Mouse (Mus musculus) embryonic facial prominence, embryonic 11.5 days (tissue): ENCODE data around the gene Trpv2. TPM values are rescaled to one million over a fixed set of nuclear protein-coding genes. Genes with fewer than 3 reads are reported as not detected.

Source experiments
- ATAC-seq: fragments of 200-750 bp; cut with Nextera tagmentation; replicated peaks from 2 replicates; pipeline ENCODE4 v1.8.0; 2017; ENCODE audit warnings: low read depth; ENCODE audit not compliant: insufficient number of reproducible peaks, low FRiP score, low TSS enrichment
- DNase-seq: peaks from one replicate; pipeline ENCODE4 v3.0.0-alpha.2; 2015; ENCODE audit warnings: low spot score
- H3K27ac ChIP-seq: fragments of 300-500 bp; sonication (generic); replicated peaks from 2 replicates; pipeline ENCODE4 v1.5.1; 2014; ENCODE audit warnings: mild to moderate bottlenecking, low read depth, low read length, control low read depth
- H3K27me3 ChIP-seq: fragments of 300-500 bp; sonication (generic); 2 replicates; pipeline ENCODE4 v1.6.1; 2014; ENCODE audit warnings: mild to moderate bottlenecking, low read length, moderate library complexity, mixed read lengths; ENCODE audit not compliant: control insufficient read depth, insufficient read depth
- H3K36me3 ChIP-seq: fragments of 300-500 bp; sonication (generic); replicated peaks from 2 replicates; pipeline ENCODE4 v1.6.1; 2014; ENCODE audit warnings: low read depth, mild to moderate bottlenecking, low read length, moderate library complexity, mixed read lengths; ENCODE audit not compliant: control insufficient read depth, insufficient read depth
- H3K4me1 ChIP-seq: fragments of 300-500 bp; sonication (generic); 2 replicates; pipeline ENCODE4 v1.6.1; 2014; ENCODE audit warnings: low read length, mixed read lengths; ENCODE audit not compliant: control insufficient read depth, insufficient read depth
- H3K4me2 ChIP-seq: fragments of 300-500 bp; sonication (generic); 2 replicates; pipeline ENCODE4 v1.6.1; 2014; ENCODE audit warnings: low read depth, mild to moderate bottlenecking, control low read depth, low read length, moderate library complexity
- H3K4me3 ChIP-seq: fragments of 300-500 bp; sonication (generic); 2 replicates; pipeline ENCODE4 v1.5.1; 2014; ENCODE audit warnings: low read depth, low read length, control low read depth
- H3K9ac ChIP-seq: fragments of 300-500 bp; sonication (generic); replicated peaks from 2 replicates; pipeline ENCODE4 v1.6.1; 2014; ENCODE audit warnings: mild to moderate bottlenecking, control low read depth, low read length
- H3K9me3 ChIP-seq: fragments of 300-500 bp; sonication (generic); replicated peaks from 2 replicates; pipeline ENCODE4 v1.6.1; 2016; ENCODE audit warnings: mild to moderate bottlenecking, low read length, inconsistent platforms, mixed read lengths; ENCODE audit not compliant: control insufficient read depth
- WGBS: fragments of 180-500 bp; shearing (Covaris S2); extraction: QIAGEN DNeasy Blood & Tissue Kit; methylation state at CpG from one replicate; pipeline ENCODE4 v1.1.7; 2014; 5-methylcytosine and 5-hydroxymethylcytosine counted together
- polyA plus RNA-seq: library from polyadenylated mRNA; unstranded; fragments of >200 nt; fragmentation: Nextera tagmentation; extraction: Ambion mirVana; gene quantifications from 2 replicates; pipeline ENCODE4 v1.2.1, GENCODE M21; 2014

Gene Trpv2
- polyA plus RNA-seq, 1 experiment from 2014 or later: 4.2 TPM

GRCm38 (mm10) chr11:62606299-62607169 is 32.2 kb downstream of the Trpv2 start:
- no peak overlapping the region for H3K4me3 ChIP-seq
- no peak for ATAC-seq
- peak; percentile 18 for DNase-seq
- no peak overlapping the region for H3K27ac ChIP-seq
- H3K4me2 ChIP-seq: no peak overlapping the region
- H3K9me3 ChIP-seq: no peaks in the 10 kb centered on the region
- H3K27me3 ChIP-seq: no peaks in the 10 kb centered on the region
- peaks cover 12% of the 10 kb centered on the region for H3K36me3 ChIP-seq
- 71% methylated on average over 10 of the region's 10 CpGs for WGBS
- H3K9ac ChIP-seq: no peak overlapping the region
- H3K4me1 ChIP-seq: no peaks in the 10 kb centered on the region; the same call in 1 of the 2 replicates

GRCm38 (mm10) chr11:62607170-62607951 is 33.1 kb downstream of the Trpv2 start:
- DNase-seq: no peak
- no peak overlapping the region for H3K9ac ChIP-seq
- no peak overlapping the region for H3K27ac ChIP-seq
- peaks cover 12% of the 10 kb centered on the region for H3K36me3 ChIP-seq
- H3K4me2 ChIP-seq: no peak overlapping the region
- no peak overlapping the region for H3K4me3 ChIP-seq
- no peaks in the 10 kb centered on the region; the same call in 1 of the 2 replicates for H3K4me1 ChIP-seq
- no peaks in the 10 kb centered on the region for H3K9me3 ChIP-seq
- no peaks in the 10 kb centered on the region for H3K27me3 ChIP-seq
- no peak for ATAC-seq
- 73% methylated on average over 10 of the region's 10 CpGs for WGBS

- H3K36me3 ChIP-seq: peaks cover 12% of the 10 kb centered on the region
- H3K9ac ChIP-seq: no peak overlapping the region
- WGBS: 82% methylated on average over 1 of the region's 1 CpGs
- no peak overlapping the region for H3K4me2 ChIP-seq
- no peaks in the 10 kb centered on the region for H3K27me3 ChIP-seq
- DNase-seq: no peak
- H3K27ac ChIP-seq: no peak overlapping the region
- H3K4me3 ChIP-seq: no peak overlapping the region
- H3K9me3 ChIP-seq: no peaks in the 10 kb centered on the region
- H3K4me1 ChIP-seq: no peaks in the 10 kb centered on the region; the same call in 1 of the 2 replicates
- no peak for ATAC-seq
Measured at GRCm38 (mm10) chr11:62607952-62608201, 33.6 kb downstream of the Trpv2 start.

GRCm38 (mm10) chr11:62608826-62609675 is 34.8 kb downstream of the Trpv2 start:
- no peak overlapping the region for H3K4me3 ChIP-seq
- ATAC-seq (no peak), DNase-seq (no peak)
- H3K36me3 ChIP-seq: peaks cover 10% of the 10 kb centered on the region
- H3K9me3 ChIP-seq: no peaks in the 10 kb centered on the region
- WGBS: 81% methylated on average over 10 of the region's 10 CpGs
- H3K9ac ChIP-seq: no peak overlapping the region
- H3K27ac ChIP-seq: no peak overlapping the region
- no peak overlapping the region for H3K4me2 ChIP-seq
- no peaks in the 10 kb centered on the region for H3K27me3 ChIP-seq
- H3K4me1 ChIP-seq: no peaks in the 10 kb centered on the region; the same call in 1 of the 2 replicates

- H3K4me3 ChIP-seq: no peak overlapping the region
- peaks cover 6% of the 10 kb centered on the region for H3K36me3 ChIP-seq
- H3K27me3 ChIP-seq: no peaks in the 10 kb centered on the region
- H3K27ac ChIP-seq: no peak overlapping the region
- H3K4me1 ChIP-seq: no peaks in the 10 kb centered on the region
- 89% methylated on average over 6 of the region's 6 CpGs for WGBS
- no peak for DNase-seq
- no peaks in the 10 kb centered on the region for H3K9me3 ChIP-seq
- no peak overlapping the region for H3K4me2 ChIP-seq
- no peak overlapping the region for H3K9ac ChIP-seq
- no peak for ATAC-seq
Measured at GRCm38 (mm10) chr11:62610304-62610703, 36.0 kb downstream of the Trpv2 start.

- Histone ChIP-seq H3K4me1 (no peaks in the 10 kb centered on the region), H3K36me3 (no peaks in the 10 kb centered on the region; the same call in 1 of the 2 replicates), H3K4me2 (no peak overlapping the region), H3K9me3 (no peaks in the 10 kb centered on the region), H3K9ac (peak overlapping the region; percentile 28), H3K4me3 (no peak overlapping the region), H3K27me3 (no peaks in the 10 kb centered on the region), H3K27ac (no peak overlapping the region)
- ATAC-seq (no peak), DNase-seq (no peak)
- WGBS: 64% methylated on average over 10 of the region's 10 CpGs
Measured at GRCm38 (mm10) chr11:62612604-62613003, 38.3 kb downstream of the Trpv2 start.

- no peaks in the 10 kb centered on the region for H3K27me3 ChIP-seq
- H3K4me2 ChIP-seq: no peak overlapping the region; the same call in 1 of the 2 replicates
- H3K27ac ChIP-seq: peak overlapping the region; percentile 48
- ATAC-seq (peak; percentile 89), DNase-seq (peak; percentile 98)
- no peaks in the 10 kb centered on the region for H3K4me1 ChIP-seq
- peak overlapping the region; percentile 44 for H3K9ac ChIP-seq
- WGBS: 11% methylated on average over 19 of the region's 19 CpGs
- H3K9me3 ChIP-seq: no peaks in the 10 kb centered on the region
- peaks cover 3% of the 10 kb centered on the region for H3K36me3 ChIP-seq
- no peak overlapping the region for H3K4me3 ChIP-seq
Measured at GRCm38 (mm10) chr11:62613657-62614365, 39.5 kb downstream of the Trpv2 start.
